ENCODE assay signal across 10 mouse cellular contexts in genomic region chr12:29534761-29535300, GRCm38 (mm10). TPM values are rescaled to one million over a fixed set of nuclear protein-coding genes. Genes with fewer than 3 reads are reported as not detected.
DNase-seq lines count a peak whose midpoint lies in the region; ATAC-seq and TF ChIP-seq lines count a peak whose summit lies in the region.
"Had no signal": no experiment of that assay in that cellular context is flagged by ENCODE, and none has a peak within 500 bp of the region (broad histone marks: within the 10 kb centered on the region; RNA-seq: fewer than 3 reads in every experiment).

No protein-coding gene starts in this region.

- DNase-seq in left cerebral cortex, adult 2 months (ENCODE audit: extremely low spot score in 1 of 2, low spot score in 2 of 2), result peak in 1 of 2 experiments; percentile 59
- no peak for DNase-seq in left cerebral cortex, adult 11 months (ENCODE audit: low spot score)
- peak; percentile 37 for DNase-seq in limb, embryonic 11.5 days (ENCODE audit: low spot score)
- peak; percentile 63 for DNase-seq in right cerebral cortex, postnatal 25 days
- no peak for DNase-seq in thymus, adult 18-20 months
- DNase-seq in lung, adult 2 months, result no peak
- no peak for DNase-seq in kidney, adult 8-10 months

- H3K4me1 ChIP-seq in embryonic facial prominence, embryonic 15.5 days, result no peaks in the 10 kb centered on the region
- no peaks in the 10 kb centered on the region for H3K4me1 ChIP-seq in limb, embryonic 11.5 days (ENCODE audit: control insufficient read depth, insufficient read depth, low read length)
- H3K4me1 ChIP-seq in lung, adult 2 months (ENCODE audit: control insufficient read depth, insufficient read depth, low read length), result no peaks in the 10 kb centered on the region
- H3K4me1 ChIP-seq: heart, embryonic 15.5 days had no signal

- no peaks in the 10 kb centered on the region for H3K9me3 ChIP-seq in embryonic facial prominence, embryonic 15.5 days (replicated peaks)
- no peaks in the 10 kb centered on the region for H3K9me3 ChIP-seq in limb, embryonic 11.5 days (ENCODE audit: control insufficient read depth, low read length)
- H3K9me3 ChIP-seq: heart, embryonic 15.5 days had no signal

- 1% methylated on average over 25 of the region's 25 CpGs for WGBS in embryonic facial prominence, embryonic 15.5 days
- WGBS in limb, embryonic 11.5 days, result under 1% methylated on average over 25 of the region's 25 CpGs
- 2% methylated on average over 25 of the region's 25 CpGs for WGBS in lung, adult 2 months

- intact Hi-C loops in left cerebral cortex, adult 2 months (cut with DNase I), result loop anchor here (2.0 to 10.0 kb wide), 6 partner anchors 253 to 833 kb away; no protein-coding TSS in a partner anchor

- H3K9ac ChIP-seq in embryonic facial prominence, embryonic 15.5 days, result no peak overlapping the region
- no peak overlapping the region for H3K9ac ChIP-seq in limb, embryonic 11.5 days (ENCODE audit: low read length)
- H3K9ac ChIP-seq: heart, embryonic 15.5 days had no signal

- H3K4me2 ChIP-seq in embryonic facial prominence, embryonic 15.5 days (replicated peaks), result peak overlapping the region; percentile 21; the same call in 1 of the 2 replicates
- peak overlapping the region; percentile 45 for H3K4me2 ChIP-seq in limb, embryonic 11.5 days (ENCODE audit: low read depth, severe bottlenecking)
- H3K4me2 ChIP-seq: heart, embryonic 15.5 days had no signal

- no peak for ATAC-seq in embryonic facial prominence, embryonic 15.5 days (ENCODE audit: insufficient number of reproducible peaks, low FRiP score, low TSS enrichment, low read depth)
- ATAC-seq in limb, embryonic 11.5 days (ENCODE audit: insufficient number of reproducible peaks, low FRiP score, low TSS enrichment, low read depth), result no peak
- ATAC-seq: Patski had no signal

- no peaks in the 10 kb centered on the region for H3K36me3 ChIP-seq in embryonic facial prominence, embryonic 15.5 days
- no peaks in the 10 kb centered on the region for H3K36me3 ChIP-seq in limb, embryonic 11.5 days (ENCODE audit: control insufficient read depth, insufficient read depth, low read length)
- H3K36me3 ChIP-seq: heart, embryonic 15.5 days had no signal

- no peak for TF ChIP-seq POLR2A in lung, adult 2 months (IDR thresholded peaks at IDR 0.05; ENCODE audit: borderline replicate concordance, extremely low read depth, low read depth, low read length)

- peak overlapping the region; percentile 69 for H3K4me3 ChIP-seq in left cerebral cortex, adult 2 months
- peak overlapping the region; percentile 6; the same call in 1 of the 2 replicates for H3K4me3 ChIP-seq in embryonic facial prominence, embryonic 15.5 days (replicated peaks)
- H3K4me3 ChIP-seq in limb, embryonic 11.5 days (ENCODE audit: low read depth, low read length), result peak overlapping the region; percentile 20; the same call in 1 of the 2 replicates
- H3K4me3 ChIP-seq in lung, adult 2 months (replicated peaks; ENCODE audit: extremely low read depth, low read depth, low read length), result no peak overlapping the region
- H3K4me3 ChIP-seq: heart, embryonic 15.5 days had no signal

- no peak for TF ChIP-seq CTCF in left cerebral cortex, adult 2 months (IDR thresholded peaks at IDR 0.05)
- no peak for TF ChIP-seq CTCF in lung, adult 2 months (IDR thresholded peaks at IDR 0.05; ENCODE audit: insufficient read depth, low read length)

- peaks cover 41% of the 10 kb centered on the region for H3K27me3 ChIP-seq in embryonic facial prominence, embryonic 15.5 days
- peaks cover 19% of the 10 kb centered on the region for H3K27me3 ChIP-seq in limb, embryonic 11.5 days (ENCODE audit: control insufficient read depth, insufficient read depth, low read length)

- H3K27ac ChIP-seq in left cerebral cortex, adult 2 months, result peak overlapping the region; percentile 96
- H3K27ac ChIP-seq in embryonic facial prominence, embryonic 15.5 days (replicated peaks), result no peak overlapping the region
- no peak overlapping the region for H3K27ac ChIP-seq in limb, embryonic 11.5 days (replicated peaks; ENCODE audit: low read depth, low read length)
- H3K27ac ChIP-seq: heart, embryonic 15.5 days had no signal

RNA-seq across cellular contexts. Expression of gene Myt1l, which starts 6.6 kb away (rescaled TPM):
- total RNA-seq in left cerebral cortex, adult 2 months (2021), result 100 to 1,000 TPM; 210 to 254 TPM
- 9.3 and 10.3 TPM in 2 replicates for polyA plus RNA-seq in embryonic facial prominence, embryonic 15.5 days (2015; fragmentation: Nextera tagmentation; extraction: Ambion mirVana)
- 0.18 and 0.21 TPM in 2 replicates for polyA plus RNA-seq in limb, embryonic 11.5 days (2014; fragmentation: Nextera tagmentation; extraction: Ambion mirVana)
- polyA plus RNA-seq in lung, adult 2 months (2012; rRNA removed), result not detected in 2 replicates

Comparison
In these comparisons a context has a peak if more than half of its experiments do, and no peak if none do; other contexts are left out.
1. DNase-seq: peak in limb, embryonic 11.5 days (single experiment) and right cerebral cortex, postnatal 25 days (single experiment); none in left cerebral cortex, adult 11 months (single experiment), thymus, adult 18-20 months (0 of 2), lung, adult 2 months (single experiment) and kidney, adult 8-10 months (0 of 2).